Mouse (Mus musculus) midbrain, embryonic 13.5 days (tissue): ENCODE results near the gene Rpl36. TPM values are rescaled to one million over a fixed set of nuclear protein-coding genes. Genes with fewer than 3 reads are reported as not detected.
A peak's percentile ranks its signal among the peaks of the same experiment; 100 is the strongest.
"Not testable (repeated sequence)": the region's sequence is repeated elsewhere in the genome, so short reads cannot be mapped to it uniquely, and the experiment has no call there.

Source experiments
- ATAC-seq: fragments of 200-750 bp; cut with Nextera tagmentation; 2 replicates; pipeline ENCODE4 v1.8.0; 2017; ENCODE audit warnings: mild to moderate bottlenecking, moderate TSS enrichment, moderate library complexity
- H3K27ac ChIP-seq: fragments of 300-500 bp; sonication (generic); 2 replicates; pipeline ENCODE4 v1.5.1; 2015; ENCODE audit warnings: inconsistent platforms, mild to moderate bottlenecking, moderate library complexity
- H3K27me3 ChIP-seq: fragments of 300-500 bp; sonication (generic); 2 replicates; pipeline ENCODE4 v1.6.1; 2015; ENCODE audit warnings: mild to moderate bottlenecking, inconsistent platforms
- H3K36me3 ChIP-seq: fragments of 300-500 bp; sonication (generic); 2 replicates; pipeline ENCODE4 v1.6.1; 2015; ENCODE audit warnings: mild to moderate bottlenecking, inconsistent platforms
- H3K4me1 ChIP-seq: fragments of 300-500 bp; sonication (generic); replicated peaks from 2 replicates; pipeline ENCODE4 v1.6.1; 2015; ENCODE audit warnings: inconsistent platforms
- H3K4me2 ChIP-seq: fragments of 300-500 bp; sonication (generic); replicated peaks from 2 replicates; pipeline ENCODE4 v1.6.1; 2015; ENCODE audit warnings: moderate library complexity, mild to moderate bottlenecking, inconsistent platforms
- H3K4me3 ChIP-seq: fragments of 300-500 bp; sonication (generic); replicated peaks from 2 replicates; pipeline ENCODE4 v1.5.1; 2015; ENCODE audit warnings: mild to moderate bottlenecking, inconsistent platforms
- H3K9ac ChIP-seq: fragments of 300-500 bp; sonication (generic); replicated peaks from 2 replicates; pipeline ENCODE4 v1.6.1; 2015; ENCODE audit warnings: mild to moderate bottlenecking, inconsistent platforms
- H3K9me3 ChIP-seq: fragments of 300-500 bp; sonication (generic); 2 replicates; pipeline ENCODE4 v1.6.1; 2016; ENCODE audit warnings: mild to moderate bottlenecking, inconsistent platforms
- WGBS: fragments of 180-500 bp; shearing (Covaris S2); methylation state at CpG from one replicate; pipeline ENCODE4 v1.1.7; 2015; 5-methylcytosine and 5-hydroxymethylcytosine counted together
- polyA plus RNA-seq: library from polyadenylated mRNA; unstranded; fragments of >200 nt; fragmentation: Nextera tagmentation; extraction: Ambion mirVana; gene quantifications from 2 replicates; pipeline ENCODE4 v1.2.1, GENCODE M21; 2015

Gene Rpl36
- polyA plus RNA-seq, 1 experiment from 2014 or later: 1,215 TPM

- under 1% methylated on average over 51 of the region's 51 CpGs for WGBS
- Histone ChIP-seq H3K36me3 (peaks cover 25% of the 10 kb centered on the region), H3K27me3 (peaks cover 4% of the 10 kb centered on the region; the same call in 1 of the 2 replicates), H3K27ac (peak within 1 kb of the TSS; percentile 71), H3K4me3 (peak within 1 kb of the TSS; percentile 90), H3K9ac (peak within 1 kb of the TSS; percentile 87), H3K4me1 (peaks cover 27% of the 10 kb centered on the region), H3K4me2 (peak within 1 kb of the TSS; percentile 93), H3K9me3 (no peaks in the 10 kb centered on the region)
- peak; percentile 93 for ATAC-seq
These were observed 13.7 kb downstream of the Rpl36 start, which contains the start of gene Lonp1 for GRCm38 (mm10) chr17:56626754-56627470. TSS of gene Lonp1 (minus strand) at chr17:56626887.

DNA sequence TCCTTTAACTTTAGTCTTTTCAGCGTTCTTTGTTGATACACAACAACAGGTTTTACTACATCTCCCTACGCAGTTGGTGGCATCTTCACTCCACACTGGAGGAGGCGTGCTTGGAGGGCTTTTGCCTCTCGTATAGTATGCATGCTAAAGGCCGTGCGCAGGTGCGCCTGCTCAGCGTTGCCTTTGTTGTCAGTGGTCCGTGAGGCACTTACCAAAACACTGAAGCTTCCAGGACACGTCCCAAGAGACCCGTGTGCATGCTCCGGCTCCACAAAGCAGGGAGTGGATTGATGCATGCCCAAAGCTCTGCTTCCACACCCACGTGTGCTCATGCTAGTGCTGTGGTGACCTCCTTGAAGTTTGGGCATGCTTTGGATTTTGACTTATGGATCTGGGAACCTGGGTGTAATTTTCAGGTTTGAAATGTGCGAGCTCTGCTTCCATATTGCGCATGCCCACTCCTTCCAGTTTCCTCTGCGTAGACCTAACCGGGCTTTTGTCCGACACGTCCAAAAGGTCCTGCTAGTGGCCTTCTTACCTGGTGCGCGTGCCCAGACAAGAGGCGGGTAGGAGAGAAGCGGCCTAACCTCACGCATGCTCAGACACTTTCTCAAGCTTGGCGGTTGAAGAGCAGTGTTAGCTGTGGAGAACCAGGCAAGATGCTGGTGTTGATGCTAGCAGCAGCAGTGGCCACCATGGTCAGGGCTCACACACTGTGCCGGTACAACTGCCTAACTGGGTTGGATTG lies 14.5 kb downstream of the Rpl36 start, which contains the start of gene Catsperd:
Gene Catsperd, plus strand, starts transcription at position 614 of the 748 bp plus-strand sequence.
- H3K9me3 ChIP-seq: no peaks in the 10 kb centered on the region
- peak within 1 kb of the TSS; percentile 90 for H3K4me3 ChIP-seq
- peaks cover 27% of the 10 kb centered on the region for H3K4me1 ChIP-seq
- peak; percentile 69 for ATAC-seq
- WGBS: 4% methylated on average over 26 of the region's 26 CpGs
- H3K9ac ChIP-seq: peak within 1 kb of the TSS; percentile 42
- H3K36me3 ChIP-seq: peaks cover 17% of the 10 kb centered on the region
- H3K27ac ChIP-seq: peak within 1 kb of the TSS; percentile 71
- peak within 1 kb of the TSS; percentile 93 for H3K4me2 ChIP-seq
- peaks cover 4% of the 10 kb centered on the region; the same call in 1 of the 2 replicates for H3K27me3 ChIP-seq

DNA sequence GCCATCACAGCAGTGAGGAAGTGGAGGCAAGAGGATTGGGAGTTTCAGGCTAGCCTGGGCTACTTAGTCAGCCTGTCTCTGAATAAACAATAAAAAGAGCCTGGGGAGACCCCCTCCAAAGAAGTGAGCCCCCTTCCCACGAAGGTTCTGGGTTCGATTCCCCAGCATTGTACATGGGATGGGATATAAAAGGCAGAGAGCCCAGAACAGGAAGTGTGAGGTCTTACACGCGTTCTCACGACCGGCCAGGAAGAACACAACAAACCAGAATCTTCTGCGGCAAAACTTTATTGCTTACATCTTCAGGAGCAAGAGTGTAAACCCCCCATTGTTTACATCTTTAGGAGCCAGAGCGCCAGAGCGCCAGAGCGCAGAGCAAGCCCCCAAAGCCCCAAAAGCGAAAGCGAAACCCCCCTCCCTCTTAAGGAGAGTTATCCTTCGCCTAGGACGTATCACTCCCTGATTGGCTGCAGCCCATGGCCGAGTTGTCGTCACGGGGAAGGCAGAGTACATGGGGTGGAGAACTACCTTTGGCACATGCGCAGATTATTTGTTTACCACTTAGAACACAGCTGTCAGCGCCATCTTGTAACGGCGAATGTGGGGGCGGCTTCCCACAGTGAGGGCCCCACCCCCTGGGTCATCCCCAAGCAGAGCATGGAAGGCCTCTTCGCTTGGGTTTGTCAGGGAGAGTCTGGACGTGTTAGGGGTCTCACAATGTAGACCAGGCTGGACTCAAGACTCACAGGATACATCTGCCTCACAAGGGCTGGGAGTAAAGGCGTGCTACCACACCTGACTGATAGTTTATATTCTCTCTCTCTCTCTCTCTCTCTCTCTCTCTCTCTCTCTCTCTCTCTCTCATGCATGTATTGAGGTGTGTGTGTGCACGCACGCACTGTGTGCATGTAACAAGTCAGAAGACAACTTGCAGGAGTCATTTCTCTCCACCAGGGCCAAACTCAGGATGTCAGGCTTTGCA lies 16.9 kb downstream of the Rpl36 start:
- not testable (repeated sequence) for H3K9ac ChIP-seq, H3K36me3 ChIP-seq, H3K27ac ChIP-seq, H3K9me3 ChIP-seq, H3K4me2 ChIP-seq, ATAC-seq, H3K27me3 ChIP-seq, H3K4me3 ChIP-seq
- WGBS: 85% methylated on average over 27 of the region's 27 CpGs
- peaks cover 23% of the 10 kb centered on the region for H3K4me1 ChIP-seq

DNA sequence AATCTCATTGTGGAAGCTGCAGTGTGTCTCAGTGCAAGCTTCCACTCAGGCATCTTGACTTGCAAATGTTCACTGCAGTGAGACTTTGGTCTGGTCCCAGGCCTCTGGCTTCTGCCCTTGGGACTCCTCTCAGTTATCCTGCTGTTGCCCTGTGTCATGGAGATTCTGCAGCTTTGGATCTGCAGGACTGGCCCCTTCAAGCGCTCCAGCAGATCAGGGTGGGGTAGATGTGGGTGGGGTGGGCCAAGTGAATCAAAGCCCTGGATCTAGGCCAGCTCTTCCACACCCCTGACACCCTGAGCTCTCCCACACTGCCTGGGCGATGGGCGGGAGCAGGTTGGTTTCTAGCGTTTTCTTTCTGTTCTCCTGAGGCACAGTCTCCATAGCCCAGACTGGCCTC lies 18.6 kb downstream of the Rpl36 start:
- Histone ChIP-seq H3K27ac (no peak overlapping the region), H3K9me3 (no peaks in the 10 kb centered on the region), H3K4me3 (no peak overlapping the region), H3K36me3 (no peaks in the 10 kb centered on the region), H3K4me1 (peaks cover 11% of the 10 kb centered on the region), H3K9ac (no peak overlapping the region), H3K4me2 (no peak overlapping the region), H3K27me3 (peaks cover 4% of the 10 kb centered on the region; the same call in 1 of the 2 replicates)
- 59% methylated on average over 4 of the region's 4 CpGs for WGBS
- no peak for ATAC-seq

DNA sequence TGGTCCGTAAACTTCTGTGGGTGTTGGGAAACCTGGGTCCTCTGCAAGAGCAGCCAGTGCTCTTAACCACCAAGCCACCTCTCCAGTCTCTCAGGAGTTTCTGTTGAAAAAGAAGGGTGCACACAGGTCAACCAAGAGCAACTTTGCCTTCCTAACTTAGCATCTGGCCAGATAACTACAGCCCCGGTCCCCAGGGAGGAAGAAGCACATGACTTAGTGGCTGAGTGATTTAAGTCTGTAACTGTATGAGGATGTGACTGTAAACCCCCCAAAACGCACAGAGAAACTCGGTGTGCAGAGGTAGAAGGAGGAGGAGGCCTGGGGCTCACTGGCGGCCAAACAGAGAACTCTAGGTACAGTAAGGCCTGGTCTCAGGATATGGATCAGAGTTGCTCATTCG lies 20.8 kb downstream of the Rpl36 start:
- 86% methylated on average over 6 of the region's 6 CpGs for WGBS
- no peaks in the 10 kb centered on the region for H3K27me3 ChIP-seq
- H3K9me3 ChIP-seq: no peaks in the 10 kb centered on the region
- no peak for ATAC-seq
- no peak overlapping the region for H3K4me2 ChIP-seq
- no peaks in the 10 kb centered on the region for H3K4me1 ChIP-seq
- no peak overlapping the region for H3K27ac ChIP-seq
- H3K36me3 ChIP-seq: no peaks in the 10 kb centered on the region
- H3K4me3 ChIP-seq: no peak overlapping the region
- H3K9ac ChIP-seq: no peak overlapping the region

GRCm38 (mm10) chr17:56643237-56643636 lies 30.0 kb downstream of the Rpl36 start:
- Histone ChIP-seq H3K4me2 (no peak overlapping the region), H3K27me3 (no peaks in the 10 kb centered on the region), H3K36me3 (no peaks in the 10 kb centered on the region), H3K4me1 (no peaks in the 10 kb centered on the region), H3K27ac (no peak overlapping the region), H3K4me3 (no peak overlapping the region), H3K9me3 (no peaks in the 10 kb centered on the region), H3K9ac (no peak overlapping the region)
- WGBS: 84% methylated on average over 4 of the region's 4 CpGs
- ATAC-seq: no peak

DNA sequence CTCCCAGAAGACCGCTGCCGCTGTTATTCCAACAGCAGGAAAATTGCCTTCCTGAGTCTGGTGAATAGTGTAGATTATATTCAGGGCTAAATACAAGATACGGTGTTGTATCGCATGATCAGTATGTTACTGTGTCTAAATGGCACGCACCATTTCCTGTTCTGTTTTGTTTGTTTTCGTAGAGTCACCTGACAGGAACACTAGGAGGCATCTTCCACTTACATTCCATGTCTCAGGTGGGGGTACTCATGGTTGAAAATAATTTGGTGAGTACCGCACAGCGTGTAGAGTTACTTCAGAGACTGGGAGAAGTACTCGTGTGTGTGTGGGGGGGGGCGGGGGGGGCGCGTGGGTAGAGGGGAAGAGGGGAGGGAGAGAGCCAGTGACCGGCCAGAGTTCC lies 34.3 kb downstream of the Rpl36 start:
- H3K4me1 ChIP-seq: no peaks in the 10 kb centered on the region
- no peaks in the 10 kb centered on the region for H3K27me3 ChIP-seq
- no peak overlapping the region for H3K4me2 ChIP-seq
- H3K4me3 ChIP-seq: no peak overlapping the region
- H3K36me3 ChIP-seq: no peaks in the 10 kb centered on the region
- WGBS: 71% methylated on average over 13 of the region's 13 CpGs
- H3K27ac ChIP-seq: no peak overlapping the region
- no peaks in the 10 kb centered on the region for H3K9me3 ChIP-seq
- no peak for ATAC-seq
- no peak overlapping the region for H3K9ac ChIP-seq

GRCm38 (mm10) chr17:56651801-56652200 lies 38.6 kb downstream of the Rpl36 start:
- 39% methylated on average over 10 of the region's 10 CpGs for WGBS
- H3K9ac ChIP-seq: no peak overlapping the region

DNA sequence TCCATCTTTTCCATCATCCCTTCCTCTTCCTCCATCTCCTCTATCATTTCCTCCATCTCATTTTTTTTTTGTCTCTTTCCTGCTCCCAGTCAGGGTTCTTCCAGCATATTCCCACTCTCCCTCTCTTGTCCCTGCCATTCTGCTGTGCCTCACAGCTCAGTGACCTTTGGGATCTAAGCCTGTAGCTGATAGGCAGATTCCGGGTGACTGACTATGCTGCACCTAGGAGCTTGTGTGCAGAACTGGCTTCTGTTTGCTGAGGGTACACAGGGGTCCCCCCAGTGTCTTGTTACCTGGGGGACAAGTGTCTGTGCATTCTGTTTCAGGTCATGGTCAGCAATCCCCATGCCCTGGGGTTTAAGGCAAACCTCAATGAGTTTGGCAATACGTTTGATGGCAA lies 41.6 kb downstream of the Rpl36 start:
- no peak overlapping the region for H3K4me3 ChIP-seq
- H3K9ac ChIP-seq: no peak overlapping the region
- no peaks in the 10 kb centered on the region for H3K27me3 ChIP-seq
- H3K36me3 ChIP-seq: no peaks in the 10 kb centered on the region
- no peaks in the 10 kb centered on the region for H3K9me3 ChIP-seq
- WGBS: 80% methylated on average over 2 of the region's 2 CpGs
- H3K4me2 ChIP-seq: no peak overlapping the region
- ATAC-seq: no peak
- no peak overlapping the region for H3K27ac ChIP-seq
- no peaks in the 10 kb centered on the region for H3K4me1 ChIP-seq

More at GRCm38 (mm10) chr17:56651801-56652200, 38.6 kb downstream of the Rpl36 start:
- Histone ChIP-seq H3K4me3 (no peak overlapping the region), H3K36me3 (no peaks in the 10 kb centered on the region), H3K9me3 (no peaks in the 10 kb centered on the region), H3K27me3 (no peaks in the 10 kb centered on the region), H3K27ac (no peak overlapping the region), H3K4me1 (no peaks in the 10 kb centered on the region), H3K4me2 (no peak overlapping the region)
- no peak for ATAC-seq

DNA sequence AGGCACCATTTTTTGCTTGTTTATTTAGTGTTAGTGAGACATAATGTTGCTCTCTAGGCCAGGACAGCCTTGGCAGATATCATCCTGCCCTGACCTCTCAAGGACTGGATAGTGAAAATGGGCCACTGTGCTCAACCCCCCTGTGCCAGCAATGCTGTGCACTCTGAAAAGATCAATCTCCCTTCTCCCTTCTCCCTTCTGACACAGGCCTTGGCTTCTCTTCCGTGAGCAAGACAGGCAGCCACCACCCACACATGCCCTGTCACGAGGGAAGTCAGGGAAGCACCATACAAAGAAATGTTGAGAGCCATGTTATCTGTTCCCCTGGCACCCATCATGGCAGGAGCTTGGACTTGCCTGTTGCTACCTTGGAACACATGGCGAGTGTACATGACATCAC lies 42.1 kb downstream of the Rpl36 start:
- 83% methylated on average over 3 of the region's 3 CpGs for WGBS
- Histone ChIP-seq H3K4me3 (no peak overlapping the region), H3K27ac (no peak overlapping the region), H3K4me1 (no peaks in the 10 kb centered on the region), H3K9ac (no peak overlapping the region), H3K36me3 (no peaks in the 10 kb centered on the region), H3K4me2 (no peak overlapping the region), H3K27me3 (no peaks in the 10 kb centered on the region), H3K9me3 (no peaks in the 10 kb centered on the region)
- no peak for ATAC-seq

GRCm38 (mm10) chr17:56656171-56656570 lies 43.0 kb downstream of the Rpl36 start:
- Histone ChIP-seq H3K27me3 (no peaks in the 10 kb centered on the region), H3K9me3 (no peaks in the 10 kb centered on the region), H3K9ac (no peak overlapping the region), H3K27ac (no peak overlapping the region), H3K4me1 (no peaks in the 10 kb centered on the region), H3K4me3 (no peak overlapping the region), H3K4me2 (no peak overlapping the region), H3K36me3 (no peaks in the 10 kb centered on the region)
- 95% methylated on average over 6 of the region's 6 CpGs for WGBS
- ATAC-seq: no peak
